Mouse (Mus musculus) thymus, postnatal 4 days (tissue): ENCODE results near the gene Tmem210.

Experiments used
- DNase-seq: peaks from one replicate; pipeline ENCODE4 v3.0.0; 2021

Gene Tmem210

GRCm38 (mm10) chr2:25265897-25266656, 21.9 kb upstream of the Tmem210 start:
- no peak for DNase-seq

DNA sequence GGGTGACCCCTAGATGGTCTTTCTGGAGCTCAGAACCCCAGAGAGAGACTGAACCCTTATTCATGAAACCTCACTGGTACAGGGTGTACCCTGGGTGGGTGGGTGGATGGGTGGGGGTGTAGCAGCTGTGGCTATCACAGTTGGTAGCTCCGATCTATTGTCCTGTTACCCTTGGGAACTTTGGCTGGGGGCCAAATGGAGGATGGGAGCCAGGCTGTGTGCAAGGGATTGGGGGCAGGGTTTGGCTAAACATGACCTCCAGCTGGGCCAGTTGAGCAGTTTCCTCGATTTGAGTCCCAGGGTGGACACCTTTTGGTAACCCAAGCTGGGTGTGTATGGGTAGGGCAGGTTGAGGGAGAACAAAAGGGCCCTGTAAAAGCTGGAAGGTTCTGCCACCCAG, 21.2 kb upstream of the Tmem210 start:
- no peak for DNase-seq

DNA sequence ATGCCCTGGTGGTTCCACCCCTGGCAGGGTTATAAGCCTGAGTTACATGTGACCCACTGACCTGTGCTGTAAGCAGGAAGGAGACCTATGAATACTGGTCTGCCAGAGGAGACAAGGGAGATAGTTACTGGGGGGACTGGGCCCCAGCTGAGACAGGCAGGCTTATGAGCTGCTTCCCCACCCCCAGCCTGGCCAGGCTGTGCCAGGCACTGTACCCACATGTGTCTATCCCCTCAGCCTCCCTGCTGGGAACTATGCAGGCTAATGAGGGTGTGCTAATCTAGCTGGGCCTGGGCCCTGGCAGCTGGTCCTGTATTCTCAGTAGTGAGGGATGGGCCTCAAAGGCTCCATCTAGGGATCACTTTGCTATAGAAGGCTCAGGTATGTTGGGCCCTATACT, 20.7 kb upstream of the Tmem210 start:
- DNase-seq = no peak

DNA sequence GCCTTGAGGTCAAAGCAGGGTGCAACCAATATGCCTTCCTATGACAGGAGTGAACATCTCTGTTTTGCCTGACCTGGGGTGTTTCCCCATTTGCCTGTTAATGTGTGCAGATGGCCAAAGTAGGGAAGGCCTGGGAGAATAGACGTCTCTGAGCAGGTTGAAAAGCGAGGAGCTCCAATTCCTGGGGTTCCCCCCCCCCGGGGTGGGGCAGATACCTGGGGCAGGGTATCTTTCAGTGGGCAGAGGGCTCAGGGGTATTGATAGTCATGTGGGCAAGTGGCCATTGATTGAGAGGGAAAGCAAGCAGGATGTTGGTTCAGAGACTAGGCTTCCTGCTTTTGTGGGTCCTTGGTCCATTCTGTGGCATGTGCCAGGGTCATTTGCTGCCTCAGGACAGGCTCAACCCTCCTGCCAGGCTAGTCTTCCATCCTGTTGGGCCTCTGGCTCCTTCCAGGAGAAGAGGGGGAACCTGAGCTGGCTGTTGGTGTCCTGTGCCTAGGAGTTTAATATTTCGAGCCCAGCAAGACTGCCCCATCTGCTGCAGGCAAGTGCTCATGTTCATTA, 20.1 kb upstream of the Tmem210 start:
- no peak for DNase-seq

- peak; percentile 98 for DNase-seq
These were observed 16.0 kb upstream of the Tmem210 start, which contains the start of the genes Ssna1 and Anapc2 for GRCm38 (mm10) chr2:25271827-25272511. Gene Ssna1, minus strand, starts transcription at chr2:25272438. Gene Anapc2, plus strand, starts transcription at chr2:25272478.

DNA sequence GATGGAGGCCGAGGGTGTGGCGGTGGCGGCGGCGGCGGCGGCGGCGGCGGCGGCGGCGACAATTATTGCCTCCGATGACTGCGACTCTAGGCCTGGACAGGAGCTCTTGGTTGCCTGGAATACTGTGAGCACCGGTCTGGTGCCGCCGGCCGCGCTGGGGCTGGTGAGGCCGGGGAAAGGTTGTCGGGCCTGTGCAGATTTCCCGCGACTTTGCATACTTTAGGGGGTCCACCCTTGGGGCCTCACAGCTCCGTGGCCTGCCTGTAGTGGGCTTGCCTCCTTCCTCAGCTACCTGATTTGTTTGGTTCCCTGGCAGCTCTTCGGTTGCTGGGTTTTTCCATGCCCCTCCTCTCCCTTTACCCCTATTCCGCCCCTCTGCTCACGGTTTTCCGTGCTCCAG, 15.4 kb upstream of the Tmem210 start:
- DNase-seq = no peak

DNA sequence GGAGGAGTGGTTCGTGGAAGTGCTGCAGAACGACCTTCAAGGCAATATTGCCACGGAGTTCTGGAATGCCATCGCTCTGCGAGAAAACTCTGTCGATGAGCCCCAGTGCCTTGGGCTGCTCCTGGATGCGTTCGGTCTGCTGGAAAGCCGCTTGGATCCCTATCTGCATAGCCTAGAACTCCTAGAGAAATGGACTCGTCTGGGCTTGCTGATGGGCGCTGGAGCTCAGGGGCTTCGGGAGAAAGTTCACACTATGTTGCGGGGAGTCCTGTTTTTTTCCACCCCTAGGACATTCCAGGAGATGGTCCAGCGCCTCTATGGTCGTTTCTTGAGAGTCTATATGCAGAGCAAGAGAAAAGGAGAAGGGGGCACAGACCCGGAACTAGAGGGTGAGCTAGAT, 14.9 kb upstream of the Tmem210 start:
- no peak for DNase-seq

DNA sequence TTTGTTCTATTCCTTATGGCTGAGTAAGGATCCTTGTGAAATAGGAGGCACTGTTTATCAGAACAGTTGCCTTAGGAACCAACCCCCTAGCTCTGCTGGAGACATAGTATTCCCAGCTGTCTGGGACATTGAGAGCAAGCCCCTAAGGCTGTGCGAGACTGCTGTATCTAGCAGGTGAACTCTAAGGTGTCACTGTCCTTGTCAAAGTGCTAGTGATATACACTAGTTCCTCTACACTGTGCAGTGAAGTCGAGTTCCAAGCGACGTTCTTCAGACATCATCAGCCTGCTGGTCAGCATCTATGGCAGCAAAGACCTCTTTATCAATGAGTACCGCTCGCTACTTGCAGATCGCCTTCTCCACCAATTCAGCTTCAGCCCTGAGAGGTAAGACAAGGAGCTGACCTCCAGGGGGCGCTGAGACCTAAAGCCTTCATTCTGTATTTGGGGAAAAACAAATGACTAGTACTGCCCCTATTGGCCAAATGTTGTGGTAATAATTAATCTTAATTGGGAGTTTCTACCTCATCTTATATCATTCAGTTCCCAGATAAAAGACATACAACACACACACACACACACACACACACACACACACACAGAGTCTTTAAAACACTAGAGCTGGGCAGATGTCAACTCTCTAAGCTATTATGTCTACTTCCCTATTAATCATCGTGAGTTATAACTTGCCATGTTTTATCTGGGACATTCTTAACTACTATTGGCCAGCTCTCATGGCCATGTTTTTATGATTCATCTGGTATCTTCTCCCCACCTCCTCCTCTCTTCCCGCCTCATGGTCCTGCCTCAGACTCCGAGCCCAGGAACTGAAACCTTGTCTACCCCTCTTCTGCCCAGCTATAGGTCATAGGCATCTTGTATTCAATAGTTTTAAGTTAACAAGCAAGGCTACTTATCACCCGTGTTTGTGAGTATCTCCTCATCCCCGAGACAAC, 8.7 kb upstream of the Tmem210 start:
- peak; percentile 90 for DNase-seq

GRCm38 (mm10) chr2:25285551-25285950, 2.4 kb upstream of the Tmem210 start:
- no peak for DNase-seq

- no peak for DNase-seq
These were observed 1.6 kb upstream of the Tmem210 start for GRCm38 (mm10) chr2:25286314-25286713.

DNA sequence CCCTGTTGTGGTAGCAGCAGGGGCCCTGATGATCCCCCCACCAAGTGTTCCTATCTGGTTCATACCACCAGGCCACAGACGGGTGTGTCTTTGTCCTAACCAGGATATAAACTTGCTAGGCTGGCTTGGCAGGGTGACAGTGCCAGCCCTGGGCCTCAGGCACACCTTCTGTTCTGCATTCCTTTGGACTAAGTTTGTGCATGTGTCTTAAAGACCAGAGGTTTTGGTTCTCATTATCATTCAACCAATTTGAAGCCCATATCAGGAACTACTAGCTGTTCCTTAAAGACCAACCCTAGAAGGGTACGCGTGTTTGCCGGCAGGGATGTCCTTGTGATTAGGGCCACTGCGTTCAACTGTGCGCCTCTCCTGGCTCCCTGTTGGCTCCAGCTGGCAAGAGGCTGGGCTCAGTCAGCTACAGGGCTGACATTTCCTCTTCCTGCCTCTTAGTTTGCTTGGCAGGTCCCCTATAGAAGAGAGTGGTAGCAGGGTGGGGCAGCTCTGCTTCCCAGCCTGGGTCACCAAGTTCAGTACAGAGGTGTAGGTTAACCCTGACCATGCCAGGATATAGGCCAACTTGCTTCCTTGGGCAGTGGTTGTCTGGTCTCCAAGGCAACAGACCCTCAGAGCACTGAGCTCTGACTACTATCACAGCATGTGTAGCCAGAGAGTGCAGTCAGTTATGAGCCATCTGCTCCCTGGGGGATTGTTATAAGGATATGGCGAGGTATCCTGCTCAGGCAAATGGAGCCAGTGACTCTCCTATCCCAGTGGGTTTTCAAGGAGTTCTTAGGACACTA, 908 bp upstream of the Tmem210 start:
- DNase-seq = no peak

GRCm38 (mm10) chr2:25288734-25289345, 895 bp downstream of the Tmem210 start:
- DNase-seq = no peak

DNA sequence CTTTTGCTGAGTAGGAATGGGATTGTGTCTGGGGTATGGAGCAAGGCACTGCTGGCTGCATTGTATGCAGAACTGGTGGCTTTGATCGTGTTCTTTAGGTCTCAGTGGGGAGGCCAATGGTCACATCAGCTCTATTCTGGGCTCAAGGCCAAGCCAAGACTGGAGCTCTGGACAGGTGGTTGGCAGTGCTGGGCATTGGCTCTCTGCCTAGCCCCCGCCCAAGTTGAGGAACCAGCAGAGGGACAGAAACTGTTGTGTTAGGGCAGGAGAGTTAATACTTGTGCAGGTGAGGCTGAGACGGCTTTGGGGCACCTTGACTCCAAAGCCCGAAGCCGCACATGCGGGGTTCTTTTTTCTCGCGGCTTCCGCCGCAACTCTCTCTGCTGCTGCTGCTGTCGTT, 1.7 kb downstream of the Tmem210 start, which contains the start of gene Lrrc26:
TSS of gene Lrrc26 (plus strand) at position 265 of the 400 bp plus-strand sequence.
- no peak for DNase-seq

- no peak for DNase-seq
These were observed 2.3 kb downstream of the Tmem210 start for GRCm38 (mm10) chr2:25290101-25290815.

GRCm38 (mm10) chr2:25290816-25291130, 2.8 kb downstream of the Tmem210 start:
- DNase-seq = no peak

- DNase-seq = no peak
These were observed 3.5 kb downstream of the Tmem210 start for GRCm38 (mm10) chr2:25291184-25292053.

GRCm38 (mm10) chr2:25292054-25292544, 4.2 kb downstream of the Tmem210 start:
- no peak for DNase-seq

- DNase-seq = peak; percentile 90
These were observed 4.9 kb downstream of the Tmem210 start for GRCm38 (mm10) chr2:25292856-25293255.

- no peak for DNase-seq
These were observed 5.8 kb downstream of the Tmem210 start for GRCm38 (mm10) chr2:25293706-25294105.

DNA sequence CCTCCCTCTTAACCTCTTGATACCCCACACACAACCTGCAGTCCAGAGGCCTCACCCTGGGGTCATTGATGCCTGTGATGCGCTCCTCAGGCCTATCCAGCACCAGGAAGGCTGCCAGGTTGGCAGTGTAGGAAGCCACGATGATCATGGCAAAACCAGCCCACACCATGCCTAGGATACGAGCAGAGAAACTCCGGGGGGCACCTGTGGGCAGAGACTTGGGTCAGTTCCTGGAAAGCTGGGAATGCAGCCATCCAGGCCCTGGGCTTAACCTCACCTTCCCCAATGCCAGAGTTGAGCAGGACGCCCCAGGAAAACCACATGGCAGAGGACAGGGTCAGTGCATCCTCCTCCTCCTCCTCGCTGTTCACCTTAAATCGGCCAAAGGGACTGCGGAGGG, 9.1 kb downstream of the Tmem210 start:
- no peak for DNase-seq
